Mouse (Mus musculus): ENCODE data around the gene Dysf.

GRCm38 (mm10) chr6:84201721-84202490, 193.5 kb downstream of the Dysf start:
- no peak for TF ChIP-seq POLR2A (IDR thresholded peaks at IDR 0.05; ENCODE audit: borderline replicate concordance, insufficient read depth, low read length)
- no peak for TF ChIP-seq CTCF (IDR thresholded peaks at IDR 0.05; ENCODE audit: borderline replicate concordance, insufficient read depth, low read depth, low read length)
